Mouse (Mus musculus): ENCODE data around the gene Itgb7. TPM values are rescaled to one million over a fixed set of nuclear protein-coding genes. Genes with fewer than 3 reads are reported as not detected.

Itgb7 gene
- polyA plus RNA-seq, 1 experiment from 2014 or later: 6.6 TPM

GRCm38 (mm10) chr15:102216459-102217228, 15.1 kb downstream of the Itgb7 start:
- ATAC-seq (ENCODE audit: insufficient number of reproducible peaks, low FRiP score, low TSS enrichment, low read depth): peak; percentile 32; the same call in 1 of the 2 replicates
- WGBS: 83% methylated on average over 16 of the region's 16 CpGs
- peaks cover 53% of the 10 kb centered on the region for H3K36me3 ChIP-seq
- no peaks in the 10 kb centered on the region for H3K4me1 ChIP-seq
- H3K4me2 ChIP-seq: no peak overlapping the region
- H3K4me3 ChIP-seq: no peak overlapping the region
- no peaks in the 10 kb centered on the region for H3K27me3 ChIP-seq
- H3K27ac ChIP-seq: no peak overlapping the region
- H3K9ac ChIP-seq: no peak overlapping the region
- no peaks in the 10 kb centered on the region for H3K9me3 ChIP-seq

GRCm38 (mm10) chr15:102215624-102216023, 16.1 kb downstream of the Itgb7 start:
- peaks cover 61% of the 10 kb centered on the region for H3K36me3 ChIP-seq
- WGBS: 76% methylated on average over 6 of the region's 6 CpGs
- H3K4me2 ChIP-seq: no peak overlapping the region
- H3K27me3 ChIP-seq: no peaks in the 10 kb centered on the region
- H3K4me3 ChIP-seq: no peak overlapping the region
- no peaks in the 10 kb centered on the region for H3K9me3 ChIP-seq
- no peak overlapping the region for H3K9ac ChIP-seq
- H3K4me1 ChIP-seq: no peaks in the 10 kb centered on the region
- no peak for ATAC-seq (ENCODE audit: insufficient number of reproducible peaks, low FRiP score, low TSS enrichment, low read depth)
- H3K27ac ChIP-seq: no peak overlapping the region

GRCm38 (mm10) chr15:102214132-102214531, 17.6 kb downstream of the Itgb7 start:
- Histone ChIP-seq H3K9ac (no peak overlapping the region), H3K27ac (no peak overlapping the region), H3K9me3 (no peaks in the 10 kb centered on the region), H3K4me3 (no peak overlapping the region), H3K36me3 (peaks cover 76% of the 10 kb centered on the region), H3K4me1 (no peaks in the 10 kb centered on the region), H3K27me3 (no peaks in the 10 kb centered on the region), H3K4me2 (no peak overlapping the region)
- no peak for ATAC-seq (ENCODE audit: insufficient number of reproducible peaks, low FRiP score, low TSS enrichment, low read depth)
- 44% methylated on average over 2 of the region's 2 CpGs for WGBS

- Histone ChIP-seq H3K27me3 (no peaks in the 10 kb centered on the region), H3K4me3 (no peak overlapping the region), H3K9me3 (no peaks in the 10 kb centered on the region), H3K9ac (no peak overlapping the region), H3K27ac (no peak overlapping the region), H3K36me3 (peaks cover 90% of the 10 kb centered on the region), H3K4me1 (peaks cover 10% of the 10 kb centered on the region; the same call in 1 of the 2 replicates), H3K4me2 (no peak overlapping the region)
- no peak for ATAC-seq (ENCODE audit: insufficient number of reproducible peaks, low FRiP score, low TSS enrichment, low read depth)
- 92% methylated on average over 6 of the region's 6 CpGs for WGBS
Measured at GRCm38 (mm10) chr15:102211895-102212294, 19.8 kb downstream of the Itgb7 start.

GRCm38 (mm10) chr15:102210816-102211215, 20.9 kb downstream of the Itgb7 start:
- ATAC-seq (ENCODE audit: insufficient number of reproducible peaks, low FRiP score, low TSS enrichment, low read depth): no peak
- H3K9me3 ChIP-seq: no peaks in the 10 kb centered on the region
- H3K4me3 ChIP-seq: no peak overlapping the region
- WGBS: 87% methylated on average over 4 of the region's 4 CpGs
- H3K27me3 ChIP-seq: no peaks in the 10 kb centered on the region
- H3K27ac ChIP-seq: no peak overlapping the region
- peaks cover 87% of the 10 kb centered on the region for H3K36me3 ChIP-seq
- no peak overlapping the region for H3K4me2 ChIP-seq
- H3K4me1 ChIP-seq: peaks cover 18% of the 10 kb centered on the region
- H3K9ac ChIP-seq: no peak overlapping the region

GRCm38 (mm10) chr15:102209114-102209513, 22.6 kb downstream of the Itgb7 start:
- Histone ChIP-seq H3K9me3 (no peaks in the 10 kb centered on the region), H3K4me3 (no peak overlapping the region), H3K27me3 (no peaks in the 10 kb centered on the region), H3K4me2 (no peak overlapping the region), H3K4me1 (peaks cover 32% of the 10 kb centered on the region), H3K36me3 (peaks cover 82% of the 10 kb centered on the region), H3K27ac (no peak overlapping the region), H3K9ac (no peak overlapping the region)
- 80% methylated on average over 8 of the region's 8 CpGs for WGBS
- ATAC-seq (ENCODE audit: insufficient number of reproducible peaks, low FRiP score, low TSS enrichment, low read depth): no peak

GRCm38 (mm10) chr15:102208092-102208561, 23.6 kb downstream of the Itgb7 start:
- H3K4me2 ChIP-seq: no peak overlapping the region
- no peak overlapping the region for H3K9ac ChIP-seq
- no peaks in the 10 kb centered on the region for H3K27me3 ChIP-seq
- 86% methylated on average over 9 of the region's 9 CpGs for WGBS
- peaks cover 72% of the 10 kb centered on the region for H3K36me3 ChIP-seq
- H3K27ac ChIP-seq: no peak overlapping the region
- no peaks in the 10 kb centered on the region for H3K9me3 ChIP-seq
- ATAC-seq (ENCODE audit: insufficient number of reproducible peaks, low FRiP score, low TSS enrichment, low read depth): no peak
- H3K4me3 ChIP-seq: no peak overlapping the region
- H3K4me1 ChIP-seq: peaks cover 32% of the 10 kb centered on the region

- Histone ChIP-seq H3K9ac (0 out of 2 replicates have a peak overlapping the region, but pooled peaks have one; percentile 1), H3K9me3 (no peaks in the 10 kb centered on the region), H3K27me3 (no peaks in the 10 kb centered on the region), H3K4me2 (no peak overlapping the region), H3K27ac (no peak overlapping the region), H3K36me3 (peaks cover 64% of the 10 kb centered on the region), H3K4me3 (no peak overlapping the region), H3K4me1 (peaks cover 36% of the 10 kb centered on the region)
- ATAC-seq (ENCODE audit: insufficient number of reproducible peaks, low FRiP score, low TSS enrichment, low read depth): no peak
- WGBS: 72% methylated on average over 3 of the region's 3 CpGs
Measured at GRCm38 (mm10) chr15:102207351-102207750, 24.4 kb downstream of the Itgb7 start.

- no peaks in the 10 kb centered on the region for H3K27me3 ChIP-seq
- WGBS: 34% methylated on average over 8 of the region's 8 CpGs
- no peak overlapping the region for H3K9ac ChIP-seq
- H3K27ac ChIP-seq: peak overlapping the region; percentile 100; the same call in 1 of the 2 replicates
- no peak for ATAC-seq (ENCODE audit: insufficient number of reproducible peaks, low FRiP score, low TSS enrichment, low read depth)
- peak overlapping the region; percentile 65 for H3K4me2 ChIP-seq
- H3K9me3 ChIP-seq: no peaks in the 10 kb centered on the region
- peak overlapping the region; percentile 84 for H3K4me3 ChIP-seq
- peaks cover 41% of the 10 kb centered on the region for H3K4me1 ChIP-seq
- peaks cover 52% of the 10 kb centered on the region for H3K36me3 ChIP-seq
Measured at GRCm38 (mm10) chr15:102205779-102206178, 26.0 kb downstream of the Itgb7 start.

GRCm38 (mm10) chr15:102204674-102205505, 26.9 kb downstream of the Itgb7 start, which contains the start of gene Csad:
TSS of gene Csad (minus strand) at chr15:102204724.
- H3K4me3 ChIP-seq: peak within 1 kb of the TSS; percentile 84
- peaks cover 49% of the 10 kb centered on the region for H3K36me3 ChIP-seq
- H3K9me3 ChIP-seq: no peaks in the 10 kb centered on the region
- H3K27me3 ChIP-seq: no peaks in the 10 kb centered on the region
- ATAC-seq (ENCODE audit: insufficient number of reproducible peaks, low FRiP score, low TSS enrichment, low read depth): no peak
- WGBS: 43% methylated on average over 19 of the region's 19 CpGs
- peak within 1 kb of the TSS; percentile 100 for H3K27ac ChIP-seq
- H3K9ac ChIP-seq: peak within 1 kb of the TSS; percentile 93
- peaks cover 41% of the 10 kb centered on the region for H3K4me1 ChIP-seq
- H3K4me2 ChIP-seq: peak within 1 kb of the TSS; percentile 65

- Histone ChIP-seq H3K4me1 (peaks cover 41% of the 10 kb centered on the region), H3K27ac (peak overlapping the region; percentile 100), H3K27me3 (no peaks in the 10 kb centered on the region), H3K4me2 (peak overlapping the region; percentile 65), H3K9me3 (no peaks in the 10 kb centered on the region), H3K36me3 (peaks cover 46% of the 10 kb centered on the region), H3K9ac (peak overlapping the region; percentile 93), H3K4me3 (peak overlapping the region; percentile 84)
- 0% methylated on average over 18 of the region's 72 CpGs for WGBS
- peak; percentile 57 for ATAC-seq (ENCODE audit: insufficient number of reproducible peaks, low FRiP score, low TSS enrichment, low read depth)
Measured at GRCm38 (mm10) chr15:102203835-102204381, 27.8 kb downstream of the Itgb7 start.

Measured in limb, embryonic 15.5 days (tissue).